Mouse (Mus musculus): Measurements from ENCODE around the gene Espn. TPM values are rescaled to one million over a fixed set of nuclear protein-coding genes. Genes with fewer than 3 reads are reported as not detected.

The Espn gene
- polyA plus RNA-seq, 2 experiments, result 1.7 TPM

- H3K4me2 ChIP-seq (replicated peaks; ENCODE audit: low read depth, low read length, severe bottlenecking), result no peak overlapping the region
- WGBS, result 95% methylated on average over 16 of the region's 16 CpGs
- DNase-seq (ENCODE audit: low spot score) (no peak), ATAC-seq (ENCODE audit: low FRiP score, low read depth) (no peak)
- peaks cover 39% of the 10 kb centered on the region for H3K36me3 ChIP-seq (ENCODE audit: control insufficient read depth, insufficient read depth, low read length)
- no peak for TF ChIP-seq POLR2A (IDR thresholded peaks at IDR 0.05; ENCODE audit: borderline replicate concordance, extremely low read depth, insufficient read depth, insufficient read length)
- H3K4me3 ChIP-seq (replicated peaks; ENCODE audit: low read length), result no peak overlapping the region
- H3K9ac ChIP-seq (ENCODE audit: low read depth, low read length, severe bottlenecking), result no peak overlapping the region
- no peaks in the 10 kb centered on the region for H3K9me3 ChIP-seq (ENCODE audit: control insufficient read depth, low read length)
- H3K4me1 ChIP-seq (ENCODE audit: control insufficient read depth, insufficient read depth, low read length), result peaks cover 8% of the 10 kb centered on the region
- no peaks in the 10 kb centered on the region for H3K27me3 ChIP-seq (ENCODE audit: control insufficient read depth, insufficient read depth, low read length)
- no peak overlapping the region for H3K27ac ChIP-seq (replicated peaks; ENCODE audit: low read depth, low read length)
Observed at GRCm38 (mm10) chr4:152101921-152102320, 50.2 kb downstream of the Espn start.

GRCm38 (mm10) chr4:152101081-152101653, 51.0 kb downstream of the Espn start:
- H3K27me3 ChIP-seq (ENCODE audit: control insufficient read depth, insufficient read depth, low read length), result no peaks in the 10 kb centered on the region
- H3K36me3 ChIP-seq (ENCODE audit: control insufficient read depth, insufficient read depth, low read length), result peaks cover 33% of the 10 kb centered on the region
- DNase-seq (ENCODE audit: low spot score), result no peak
- H3K27ac ChIP-seq (replicated peaks; ENCODE audit: low read depth, low read length), result no peak overlapping the region
- no peak for ATAC-seq (ENCODE audit: low FRiP score, low read depth)
- peaks cover 8% of the 10 kb centered on the region; the same call in 1 of the 2 replicates for H3K4me1 ChIP-seq (ENCODE audit: control insufficient read depth, insufficient read depth, low read length)
- WGBS, result 56% methylated on average over 7 of the region's 7 CpGs
- no peaks in the 10 kb centered on the region for H3K9me3 ChIP-seq (ENCODE audit: control insufficient read depth, low read length)
- no peak for TF ChIP-seq POLR2A (IDR thresholded peaks at IDR 0.05; ENCODE audit: borderline replicate concordance, extremely low read depth, insufficient read depth, insufficient read length)
- no peak overlapping the region for H3K4me2 ChIP-seq (replicated peaks; ENCODE audit: low read depth, low read length, severe bottlenecking)
- H3K9ac ChIP-seq (ENCODE audit: low read depth, low read length, severe bottlenecking), result no peak overlapping the region
- no peak overlapping the region for H3K4me3 ChIP-seq (replicated peaks; ENCODE audit: low read length)

DNA sequence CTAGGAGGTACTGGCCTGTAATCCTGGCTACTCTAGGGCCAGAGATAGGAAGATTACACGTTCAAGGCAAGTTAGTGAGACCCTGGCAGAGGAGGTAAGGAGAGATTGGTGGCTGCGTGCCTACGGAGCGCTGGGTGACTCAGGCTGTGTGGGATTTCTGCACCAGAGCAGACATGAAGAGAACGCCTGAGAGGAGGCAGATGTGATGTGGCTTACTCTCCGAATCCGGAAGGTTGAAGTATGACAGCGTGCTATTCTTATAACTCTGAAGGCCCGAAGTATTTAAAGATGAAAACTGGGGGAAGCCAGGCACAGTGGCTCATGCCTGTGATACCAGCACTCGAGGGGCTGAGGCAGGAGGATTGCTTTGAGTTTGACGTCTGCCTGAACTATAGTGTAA, 51.6 kb downstream of the Espn start:
- TF ChIP-seq POLR2A (IDR thresholded peaks at IDR 0.05; ENCODE audit: borderline replicate concordance, extremely low read depth, insufficient read depth, insufficient read length), result no peak
- DNase-seq (ENCODE audit: low spot score), result no peak
- Histone ChIP-seq H3K27ac (replicated peaks; ENCODE audit: low read depth, low read length) (no peak overlapping the region), H3K9me3 (ENCODE audit: control insufficient read depth, low read length) (no peaks in the 10 kb centered on the region), H3K27me3 (ENCODE audit: control insufficient read depth, insufficient read depth, low read length) (no peaks in the 10 kb centered on the region), H3K36me3 (ENCODE audit: control insufficient read depth, insufficient read depth, low read length) (peaks cover 28% of the 10 kb centered on the region), H3K4me3 (replicated peaks; ENCODE audit: low read length) (no peak overlapping the region), H3K4me1 (ENCODE audit: control insufficient read depth, insufficient read depth, low read length) (peaks cover 8% of the 10 kb centered on the region; the same call in 1 of the 2 replicates), H3K9ac (ENCODE audit: low read depth, low read length, severe bottlenecking) (no peak overlapping the region), H3K4me2 (replicated peaks; ENCODE audit: low read depth, low read length, severe bottlenecking) (no peak overlapping the region)
- 75% methylated on average over 11 of the region's 11 CpGs for WGBS
- ATAC-seq (ENCODE audit: low FRiP score, low read depth), result no peak

DNA sequence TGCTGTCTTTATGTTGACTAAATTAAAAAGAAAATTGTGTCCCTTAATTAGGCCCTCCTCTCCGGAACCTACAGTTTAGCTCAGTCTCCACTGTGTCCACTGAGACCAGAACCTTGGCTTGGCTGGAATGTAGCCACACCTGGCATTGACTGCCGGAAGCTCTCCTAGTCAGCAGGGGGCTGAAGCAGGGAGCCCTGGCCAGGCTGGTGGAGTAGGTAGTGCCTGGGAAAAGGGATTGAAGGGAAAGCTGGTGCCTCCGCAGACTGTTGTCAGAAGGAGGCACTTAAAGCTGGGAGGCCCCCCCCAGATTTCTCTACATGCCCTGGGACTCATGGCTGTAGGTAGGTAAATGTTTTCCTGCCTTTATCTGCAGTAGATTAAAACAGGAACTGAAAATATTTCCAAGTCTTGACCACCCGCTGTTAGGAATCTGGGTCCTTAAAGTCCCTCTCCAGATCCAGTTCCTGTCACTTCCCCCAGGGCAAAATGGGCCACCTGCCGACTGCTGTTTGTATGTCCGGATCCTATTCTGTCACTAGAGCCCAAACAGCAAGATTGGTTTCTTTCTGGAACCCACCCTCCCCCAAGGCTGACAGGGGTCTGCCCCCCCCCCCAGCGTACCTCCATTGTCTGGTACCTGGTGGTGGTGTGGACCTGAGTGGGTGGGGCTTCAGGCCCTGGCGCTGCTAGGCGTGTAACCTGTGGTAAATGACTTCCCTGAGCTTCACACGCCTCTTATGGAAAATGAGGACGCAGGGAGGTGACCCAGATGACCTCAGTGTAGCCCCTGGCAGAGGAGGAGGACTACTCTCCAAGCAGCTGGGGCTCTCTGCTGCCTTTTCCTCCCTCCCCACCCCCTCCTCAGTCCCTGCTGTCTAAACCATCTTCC, 54.0 kb downstream of the Espn start:
- H3K27me3 ChIP-seq (ENCODE audit: control insufficient read depth, insufficient read depth, low read length), result no peaks in the 10 kb centered on the region
- WGBS, result 22% methylated on average over 11 of the region's 11 CpGs
- peaks cover 8% of the 10 kb centered on the region; the same call in 1 of the 2 replicates for H3K4me1 ChIP-seq (ENCODE audit: control insufficient read depth, insufficient read depth, low read length)
- TF ChIP-seq POLR2A (IDR thresholded peaks at IDR 0.05; ENCODE audit: borderline replicate concordance, extremely low read depth, insufficient read depth, insufficient read length), result no peak
- peaks cover 11% of the 10 kb centered on the region for H3K36me3 ChIP-seq (ENCODE audit: control insufficient read depth, insufficient read depth, low read length)
- H3K9me3 ChIP-seq (ENCODE audit: control insufficient read depth, low read length), result no peaks in the 10 kb centered on the region
- H3K4me3 ChIP-seq (replicated peaks; ENCODE audit: low read length), result no peak overlapping the region
- DNase-seq (ENCODE audit: low spot score) (no peak), ATAC-seq (ENCODE audit: low FRiP score, low read depth) (no peak)
- peak overlapping the region; percentile 36; the same call in 1 of the 2 replicates for H3K9ac ChIP-seq (ENCODE audit: low read depth, low read length, severe bottlenecking)
- H3K27ac ChIP-seq (replicated peaks; ENCODE audit: low read depth, low read length), result no peak overlapping the region
- H3K4me2 ChIP-seq (replicated peaks; ENCODE audit: low read depth, low read length, severe bottlenecking), result no peak overlapping the region

GRCm38 (mm10) chr4:152096927-152097326, 55.2 kb downstream of the Espn start:
- peak overlapping the region; percentile 16; the same call in 1 of the 2 replicates for H3K9ac ChIP-seq (ENCODE audit: low read depth, low read length, severe bottlenecking)
- no peak overlapping the region for H3K4me2 ChIP-seq (replicated peaks; ENCODE audit: low read depth, low read length, severe bottlenecking)
- H3K27ac ChIP-seq (replicated peaks; ENCODE audit: low read depth, low read length), result no peak overlapping the region
- DNase-seq (ENCODE audit: low spot score) (no peak), ATAC-seq (ENCODE audit: low FRiP score, low read depth) (no peak)
- peaks cover 8% of the 10 kb centered on the region; the same call in 1 of the 2 replicates for H3K4me1 ChIP-seq (ENCODE audit: control insufficient read depth, insufficient read depth, low read length)
- H3K36me3 ChIP-seq (ENCODE audit: control insufficient read depth, insufficient read depth, low read length), result peaks cover 6% of the 10 kb centered on the region
- WGBS, result 54% methylated on average over 6 of the region's 6 CpGs
- no peak for TF ChIP-seq POLR2A (IDR thresholded peaks at IDR 0.05; ENCODE audit: borderline replicate concordance, extremely low read depth, insufficient read depth, insufficient read length)
- H3K27me3 ChIP-seq (ENCODE audit: control insufficient read depth, insufficient read depth, low read length), result no peaks in the 10 kb centered on the region
- H3K9me3 ChIP-seq (ENCODE audit: control insufficient read depth, low read length), result no peaks in the 10 kb centered on the region
- peak overlapping the region; percentile 7; the same call in 1 of the 2 replicates for H3K4me3 ChIP-seq (replicated peaks; ENCODE audit: low read length)

Measured in limb, embryonic 14.5 days (tissue).